Mouse (Mus musculus): ENCODE data around the gene Susd5.

- no peak for TF ChIP-seq CTCF (IDR thresholded peaks at IDR 0.05; ENCODE audit: borderline replicate concordance, insufficient read depth, low read depth, low read length)
- TF ChIP-seq POLR2A (IDR thresholded peaks at IDR 0.05; ENCODE audit: borderline replicate concordance, insufficient read depth, low read length), result no peak
These were observed 41.9 kb downstream of the Susd5 start for GRCm38 (mm10) chr9:114098716-114099302.
